Mouse (Mus musculus) thymus, postnatal 10 days (tissue): ENCODE results near the gene St6gal1.
A peak's percentile ranks its signal among the peaks of the same experiment; 100 is the strongest.

ENCODE experiments used
- DNase-seq, 2 experiments: peaks; one replicate each; pipeline ENCODE4 v3.0.0; 2021; ENCODE audit warnings: low spot score in 2 of 2

The St6gal1 gene

GRCm38 (mm10) chr16:23223871-23224469 lies 570 bp upstream of the St6gal1 start:
- DNase-seq: peak in 1 of 2 experiments; percentile 16

DNA sequence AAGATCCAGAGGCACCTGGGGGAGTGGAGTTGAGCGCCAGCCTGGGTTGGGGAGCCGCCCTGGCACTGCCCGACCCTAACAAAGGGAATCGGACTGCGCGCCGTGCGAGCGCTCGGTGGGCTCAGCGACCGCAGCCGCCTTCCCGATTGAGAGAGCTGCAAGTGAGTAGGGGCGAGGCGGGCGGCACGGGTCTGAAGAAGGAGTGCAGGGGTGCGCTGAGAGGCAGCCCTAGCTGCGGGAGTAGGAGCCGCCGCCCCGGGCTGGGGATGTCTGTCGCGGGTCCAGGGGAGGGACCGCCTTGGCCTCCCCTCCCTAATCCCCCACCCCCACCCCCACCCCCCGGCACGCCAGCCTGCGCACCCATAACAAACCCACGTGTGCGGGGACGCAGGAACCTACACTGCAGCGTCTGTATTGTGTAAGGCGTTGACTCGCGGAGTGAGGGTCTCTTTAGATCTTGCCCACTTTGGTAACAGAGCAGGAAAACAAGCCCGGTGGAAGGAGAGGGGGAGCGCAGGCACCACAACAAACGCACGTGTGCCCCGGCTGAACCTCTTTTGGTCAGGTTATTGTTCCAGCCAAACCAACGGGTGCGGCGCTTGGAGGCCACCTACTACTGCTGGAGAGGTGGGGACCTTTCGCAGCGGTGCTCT lies 655 bp downstream of the St6gal1 start:
- DNase-seq: peak; percentile 69 to 70

GRCm38 (mm10) chr16:23225821-23226600 lies 1.5 kb downstream of the St6gal1 start:
- peak; percentile 60 to 63 for DNase-seq

- peak; percentile 16 to 35 for DNase-seq
Measured at GRCm38 (mm10) chr16:23226601-23227351, 2.2 kb downstream of the St6gal1 start.

GRCm38 (mm10) chr16:23227851-23228250 lies 3.3 kb downstream of the St6gal1 start:
- DNase-seq: no peak

- peak in 1 of 2 experiments; percentile 18 for DNase-seq
Measured at GRCm38 (mm10) chr16:23228486-23228885, 3.9 kb downstream of the St6gal1 start.

- no peak for DNase-seq
Measured at GRCm38 (mm10) chr16:23229945-23230344, 5.4 kb downstream of the St6gal1 start.

GRCm38 (mm10) chr16:23231168-23231567 lies 6.6 kb downstream of the St6gal1 start:
- DNase-seq: no peak

- DNase-seq: no peak
Measured at GRCm38 (mm10) chr16:23232691-23233090, 8.2 kb downstream of the St6gal1 start.

GRCm38 (mm10) chr16:23233496-23233895 lies 9.0 kb downstream of the St6gal1 start:
- DNase-seq: no peak

GRCm38 (mm10) chr16:23234557-23234956 lies 10.0 kb downstream of the St6gal1 start:
- DNase-seq: no peak

GRCm38 (mm10) chr16:23235173-23235694 lies 10.7 kb downstream of the St6gal1 start:
- DNase-seq: no peak

DNA sequence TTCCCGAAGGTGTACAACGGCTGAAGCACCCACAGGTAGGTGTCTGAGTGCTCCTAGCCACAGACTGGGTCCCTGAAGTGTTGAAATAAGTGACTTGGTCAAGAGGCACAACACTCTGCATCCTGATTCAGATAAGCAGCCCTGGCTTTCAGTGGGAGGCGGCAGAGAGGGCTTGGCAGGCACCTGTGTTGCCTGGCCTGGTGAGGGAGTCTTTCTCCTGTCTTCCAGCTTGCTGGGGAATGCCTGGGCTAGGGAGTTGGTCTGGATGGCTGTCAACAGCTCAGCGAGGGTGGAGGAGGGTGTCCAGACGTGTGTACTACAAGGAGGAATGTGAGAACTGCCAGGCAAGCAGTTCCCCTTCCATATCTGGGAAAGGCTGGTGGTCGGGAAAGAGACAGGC lies 15.0 kb downstream of the St6gal1 start:
- DNase-seq: no peak

DNA sequence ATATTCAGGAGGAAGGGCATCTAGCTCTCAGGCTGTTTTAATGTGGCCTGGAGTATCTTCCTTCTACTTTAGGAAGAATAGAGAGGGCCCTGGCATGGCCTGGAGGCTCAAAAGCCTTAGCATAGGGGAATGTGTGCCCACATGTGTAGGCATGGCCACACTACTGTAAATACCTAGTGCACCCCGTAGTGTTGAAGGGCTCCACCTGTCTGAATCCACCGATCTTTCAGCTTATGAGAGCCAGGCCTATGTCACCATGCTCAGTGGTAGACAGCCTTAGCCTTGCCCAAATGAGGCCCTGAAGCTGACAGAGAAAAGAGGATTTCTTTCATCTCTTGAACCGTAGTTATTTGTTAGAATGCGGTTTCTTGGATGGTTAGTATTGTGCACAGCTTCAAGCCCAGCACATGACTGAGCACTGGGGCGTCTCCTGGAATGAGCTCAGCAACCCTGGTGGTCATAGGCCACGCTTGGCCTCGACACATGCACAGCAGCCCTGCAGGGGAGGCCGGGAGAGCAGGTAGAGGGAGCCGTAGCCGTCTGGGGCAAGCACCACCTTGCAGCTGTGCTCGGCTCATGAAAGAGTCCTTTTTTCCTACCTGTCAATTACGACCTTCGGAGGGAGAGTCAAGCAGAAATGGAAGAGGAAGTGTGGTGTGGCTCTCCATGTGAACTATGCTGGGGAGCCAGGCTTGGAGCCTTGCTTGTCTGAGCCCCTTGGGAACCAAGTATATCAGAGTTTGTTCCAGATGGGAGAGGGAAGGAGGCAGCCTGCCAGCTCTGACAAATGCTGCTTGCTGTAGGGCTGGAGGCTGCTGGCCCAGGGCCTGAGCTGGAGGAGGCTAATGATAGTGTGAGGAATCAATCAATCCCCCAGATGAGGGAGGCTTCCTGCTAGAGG lies 15.8 kb downstream of the St6gal1 start:
- DNase-seq: no peak

DNA sequence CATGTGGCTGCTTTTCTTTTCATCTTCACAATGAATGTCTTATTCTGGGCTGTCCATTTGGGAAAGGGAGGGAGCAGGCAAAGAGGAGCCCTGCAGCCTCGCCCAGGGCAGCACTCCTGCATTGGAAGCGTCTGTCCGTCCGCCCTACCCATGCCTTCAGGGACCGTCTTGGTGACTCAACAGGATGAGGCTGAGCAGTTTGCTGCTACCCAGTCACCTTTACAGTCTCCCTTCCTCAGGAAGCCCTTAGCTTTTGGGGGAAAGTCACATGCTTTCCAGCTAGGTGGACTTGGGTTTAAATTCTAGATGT lies 16.4 kb downstream of the St6gal1 start:
- no peak for DNase-seq

- DNase-seq: no peak
Measured at GRCm38 (mm10) chr16:23243726-23244425, 19.3 kb downstream of the St6gal1 start.

DNA sequence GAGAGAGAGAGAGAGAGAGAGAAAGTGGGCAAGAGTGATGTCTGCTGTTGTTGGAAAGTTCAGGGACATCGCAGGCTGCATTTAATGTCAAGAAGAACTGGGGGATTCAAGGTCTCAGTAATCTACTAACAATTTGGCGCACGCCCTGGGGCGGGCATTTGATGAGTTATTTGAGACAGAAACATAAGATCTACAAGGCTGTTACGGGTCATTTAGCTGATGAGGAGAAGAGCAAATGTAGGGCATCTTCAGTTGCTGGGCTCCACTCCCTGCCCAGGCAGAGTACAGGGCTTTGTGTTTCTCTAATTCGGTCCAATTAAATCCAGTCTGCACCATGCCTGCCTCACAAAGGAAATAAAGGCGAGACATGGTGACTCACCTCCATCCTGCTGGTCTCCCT lies 19.9 kb downstream of the St6gal1 start:
- no peak for DNase-seq

GRCm38 (mm10) chr16:23249285-23249684 lies 24.7 kb downstream of the St6gal1 start:
- DNase-seq: no peak

GRCm38 (mm10) chr16:23249762-23250161 lies 25.2 kb downstream of the St6gal1 start:
- DNase-seq: no peak
